Mouse (Mus musculus) lung, embryonic 16.5 days (tissue): Measurements from ENCODE around the gene Gm7247. TPM values are rescaled to one million over a fixed set of nuclear protein-coding genes. Genes with fewer than 3 reads are reported as not detected.
"Not testable (repeated sequence)": the region's sequence is repeated elsewhere in the genome, so short reads cannot be mapped to it uniquely, and the experiment has no call there.

Experiments
- ATAC-seq: fragments of 200-750 bp; cut with Nextera tagmentation; 2 replicates; pipeline ENCODE4 v1.8.0; 2017; ENCODE audit warnings: low read depth, mild to moderate bottlenecking, moderate library complexity
- H3K27ac ChIP-seq: fragments of 300-500 bp; sonication (generic); 2 replicates; pipeline ENCODE4 v1.5.1; 2014; ENCODE audit warnings: mild to moderate bottlenecking, control low read depth, low read length
- H3K27me3 ChIP-seq: fragments of 300-500 bp; sonication (generic); 2 replicates; pipeline ENCODE4 v1.6.1; 2014; ENCODE audit warnings: low read depth, low read length, mixed read lengths; ENCODE audit not compliant: control insufficient read depth, insufficient read depth
- H3K36me3 ChIP-seq: fragments of 300-500 bp; sonication (generic); 2 replicates; pipeline ENCODE4 v1.6.1; 2014; ENCODE audit warnings: low read length; ENCODE audit not compliant: control insufficient read depth, insufficient read depth
- H3K4me1 ChIP-seq: fragments of 300-500 bp; sonication (generic); replicated peaks from 2 replicates; pipeline ENCODE4 v1.6.1; 2014; ENCODE audit warnings: low read length, mixed read lengths; ENCODE audit not compliant: control insufficient read depth, insufficient read depth
- H3K4me2 ChIP-seq: fragments of 300-500 bp; sonication (generic); 2 replicates; pipeline ENCODE4 v1.6.1; 2014; ENCODE audit warnings: low read depth, low read length, control low read depth
- H3K4me3 ChIP-seq: fragments of 300-500 bp; sonication (generic); 2 replicates; pipeline ENCODE4 v1.5.1; 2014; ENCODE audit warnings: mild to moderate bottlenecking, low read length, control low read depth
- H3K9ac ChIP-seq: fragments of 300-500 bp; sonication (generic); 2 replicates; pipeline ENCODE4 v1.6.1; 2014; ENCODE audit warnings: low read length, control low read depth
- H3K9me3 ChIP-seq: fragments of 300-500 bp; sonication (generic); 2 replicates; pipeline ENCODE4 v1.6.1; 2016; ENCODE audit warnings: low read length; ENCODE audit not compliant: control insufficient read depth
- WGBS: fragments of 180-500 bp; shearing (Covaris S2); extraction: QIAGEN DNeasy Blood & Tissue Kit; methylation state at CpG from one replicate; pipeline ENCODE4 v1.1.7; 2014; 5-methylcytosine and 5-hydroxymethylcytosine counted together
- polyA plus RNA-seq: library from polyadenylated mRNA; unstranded; fragments of >200 nt; fragmentation: Nextera tagmentation; extraction: Ambion mirVana; gene quantifications from 2 replicates; pipeline ENCODE4 v1.2.1, GENCODE M21; 2015

The Gm7247 gene
- polyA plus RNA-seq, 1 experiment from 2014 or later, result not detected

DNA sequence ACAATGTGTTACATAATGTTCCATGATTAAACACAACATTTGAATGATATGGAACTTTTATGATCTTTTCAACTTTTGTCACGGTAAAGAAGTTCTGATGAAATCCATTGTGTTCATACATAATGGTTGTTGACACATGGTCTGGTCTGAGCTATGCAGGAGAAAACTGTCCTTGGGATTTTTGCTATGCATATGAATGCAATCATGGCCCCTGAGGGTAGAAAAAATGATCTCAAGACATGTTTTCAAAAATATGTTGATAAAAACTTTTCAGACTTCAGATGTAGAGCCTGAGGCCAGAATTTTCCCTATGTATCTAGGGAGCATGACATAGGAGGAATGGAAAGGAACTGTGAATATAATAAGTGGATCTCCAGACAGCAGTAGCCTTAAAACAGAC, 49.0 kb downstream of the Gm7247 start, which contains the start of gene Vmn2r88:
Vmn2r88 (plus strand) TSS at position 301 of the 400 bp plus-strand sequence.
- H3K4me2 ChIP-seq, result no peak within 1 kb of the TSS
- WGBS, result 69% methylated on average over 1 of the region's 1 CpGs

DNA sequence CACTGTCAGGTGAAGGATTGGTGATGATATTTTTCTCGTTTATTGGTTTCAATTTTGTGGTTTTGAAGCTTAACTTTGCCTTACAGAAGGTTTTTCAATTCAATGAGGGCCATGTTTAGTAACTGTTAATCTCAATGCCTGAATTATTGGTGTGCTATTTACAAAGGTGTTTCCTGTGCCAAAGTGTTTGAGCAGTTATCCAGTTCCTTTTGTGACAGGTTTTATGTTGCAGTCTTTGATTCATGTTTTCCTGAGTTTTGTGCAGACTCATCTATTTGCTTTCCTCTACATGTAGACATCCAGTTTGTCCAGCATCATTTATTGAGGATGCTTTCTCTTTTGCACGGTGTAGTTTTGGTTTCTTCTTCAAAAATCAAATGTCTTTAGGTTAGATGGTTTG, 62.3 kb downstream of the Gm7247 start:
- no peak overlapping the region for H3K9ac ChIP-seq
- no peak for ATAC-seq
- 52% methylated on average over 2 of the region's 2 CpGs for WGBS
- H3K4me1 ChIP-seq, result no peaks in the 10 kb centered on the region
- H3K27me3 ChIP-seq, result no peaks in the 10 kb centered on the region
- H3K4me3 ChIP-seq, result no peak overlapping the region
- H3K27ac ChIP-seq, result no peak overlapping the region
- H3K36me3 ChIP-seq, result no peaks in the 10 kb centered on the region
- no peaks in the 10 kb centered on the region for H3K9me3 ChIP-seq
- H3K4me2 ChIP-seq, result no peak overlapping the region

More for the DNA sequence above, 49.0 kb downstream of the Gm7247 start, which contains the start of gene Vmn2r88:
- H3K27ac ChIP-seq, result no peak within 1 kb of the TSS
- H3K36me3 ChIP-seq, result no peaks in the 10 kb centered on the region
- no peaks in the 10 kb centered on the region for H3K27me3 ChIP-seq
- no peak for ATAC-seq
- H3K9ac ChIP-seq, result no peak within 1 kb of the TSS
- H3K4me3 ChIP-seq, result no peak within 1 kb of the TSS
- no peaks in the 10 kb centered on the region for H3K4me1 ChIP-seq
- H3K9me3 ChIP-seq, result no peaks in the 10 kb centered on the region

DNA sequence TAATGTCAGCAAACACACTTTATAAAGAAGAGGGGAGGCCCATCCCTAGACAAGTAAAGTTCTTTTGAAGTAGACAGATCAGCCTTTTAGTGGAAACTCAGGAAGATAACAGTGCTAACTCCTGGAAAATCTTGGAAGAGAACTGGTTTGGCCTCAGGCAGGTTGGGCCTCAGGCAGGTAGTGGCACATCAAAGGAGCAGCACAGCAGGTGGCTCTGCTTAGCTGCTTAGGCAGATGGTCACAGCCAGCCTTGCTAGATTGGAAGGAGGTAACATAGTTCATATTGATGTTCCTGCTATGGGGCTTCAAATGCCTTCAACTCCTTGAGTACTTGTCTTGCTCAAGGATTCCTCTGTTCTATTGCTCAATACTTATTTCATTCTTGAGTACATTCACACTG, 68.6 kb downstream of the Gm7247 start:
- not testable (repeated sequence) for H3K4me1 ChIP-seq, H3K9me3 ChIP-seq, ATAC-seq, H3K9ac ChIP-seq, H3K4me3 ChIP-seq, H3K36me3 ChIP-seq, H3K27ac ChIP-seq, H3K4me2 ChIP-seq, H3K27me3 ChIP-seq

DNA sequence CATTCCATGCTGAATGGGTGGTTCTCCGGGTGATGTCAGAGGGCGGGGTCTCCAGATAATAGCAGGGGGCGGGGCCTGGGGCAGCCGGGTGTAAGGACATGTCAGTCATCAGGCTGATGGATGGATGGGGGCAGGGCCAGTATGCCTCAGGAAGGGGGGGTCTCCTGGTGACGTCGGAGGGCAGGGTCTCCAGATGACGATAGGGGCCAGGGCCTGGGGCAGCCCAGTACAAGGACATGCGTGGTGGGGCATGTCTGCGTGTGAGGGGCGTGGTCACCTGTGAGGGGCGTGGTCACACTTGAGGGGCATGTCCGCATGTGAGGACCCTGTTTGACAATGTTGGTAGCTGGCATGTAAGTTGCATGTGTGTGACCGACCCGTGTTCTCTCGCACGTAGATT, 73.0 kb downstream of the Gm7247 start:
- Histone ChIP-seq H3K27me3 (no peaks in the 10 kb centered on the region), H3K36me3 (no peaks in the 10 kb centered on the region), H3K27ac (no peak overlapping the region), H3K9ac (no peak overlapping the region), H3K4me1 (no peaks in the 10 kb centered on the region), H3K4me2 (no peak overlapping the region), H3K9me3 (peaks cover 14% of the 10 kb centered on the region), H3K4me3 (no peak overlapping the region)
- 87% methylated on average over 16 of the region's 16 CpGs for WGBS
- no peak for ATAC-seq

DNA sequence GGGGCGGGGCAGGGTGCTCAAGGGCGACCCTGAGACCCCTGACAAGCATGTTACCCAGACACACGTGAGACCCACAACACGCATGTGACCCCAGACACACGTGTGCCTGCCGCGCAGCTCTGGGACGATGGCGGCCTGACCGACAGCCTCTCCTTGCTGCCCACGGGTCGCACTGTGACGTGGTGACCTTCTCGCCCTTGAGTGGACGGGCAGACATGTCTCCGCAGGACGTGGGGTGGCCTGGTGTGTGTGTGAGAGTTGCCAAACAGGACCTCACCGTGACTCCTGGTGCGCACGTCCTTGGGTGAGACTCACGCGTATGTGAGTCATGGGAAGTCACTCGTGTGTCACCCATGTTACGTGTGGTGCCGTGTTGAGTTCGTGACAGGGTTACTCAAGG, 73.5 kb downstream of the Gm7247 start:
- no peaks in the 10 kb centered on the region for H3K36me3 ChIP-seq

DNA sequence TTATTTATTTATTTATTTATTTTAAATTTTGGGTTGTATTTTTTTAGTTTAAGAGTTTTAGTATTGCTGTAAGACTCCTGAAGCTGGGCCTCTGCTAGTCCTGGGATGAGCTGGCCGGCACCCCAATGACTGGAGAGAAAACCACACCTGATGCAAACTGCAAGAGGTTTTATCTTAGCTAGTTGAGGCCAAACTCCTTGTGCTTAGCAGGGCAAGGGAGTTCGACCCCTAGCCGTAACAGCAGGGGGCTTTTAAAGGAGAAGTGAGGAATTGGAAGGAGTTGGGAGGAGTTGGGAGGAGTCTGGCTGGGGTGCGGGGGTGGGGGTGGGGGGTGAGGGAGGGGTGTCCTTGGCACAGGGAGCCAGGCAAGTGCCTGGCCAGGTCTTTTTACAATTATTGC, 77.4 kb downstream of the Gm7247 start:
- Histone ChIP-seq H3K9me3 (peaks cover 14% of the 10 kb centered on the region), H3K36me3 (no peaks in the 10 kb centered on the region), H3K4me2 (no peak overlapping the region), H3K4me3 (no peak overlapping the region), H3K27ac (no peak overlapping the region), H3K27me3 (no peaks in the 10 kb centered on the region), H3K4me1 (no peaks in the 10 kb centered on the region), H3K9ac (no peak overlapping the region)
- WGBS, result 76% methylated on average over 4 of the region's 4 CpGs
- ATAC-seq, result no peak

More for the DNA sequence above, 73.5 kb downstream of the Gm7247 start:
- Histone ChIP-seq H3K4me2 (no peak overlapping the region), H3K9ac (no peak overlapping the region), H3K4me3 (no peak overlapping the region), H3K27me3 (no peaks in the 10 kb centered on the region), H3K4me1 (no peaks in the 10 kb centered on the region), H3K27ac (no peak overlapping the region), H3K9me3 (peaks cover 14% of the 10 kb centered on the region)
- 0 out of 2 replicates have a peak, but pooled peaks have one; percentile 34 for ATAC-seq
- 96% methylated on average over 26 of the region's 26 CpGs for WGBS

DNA sequence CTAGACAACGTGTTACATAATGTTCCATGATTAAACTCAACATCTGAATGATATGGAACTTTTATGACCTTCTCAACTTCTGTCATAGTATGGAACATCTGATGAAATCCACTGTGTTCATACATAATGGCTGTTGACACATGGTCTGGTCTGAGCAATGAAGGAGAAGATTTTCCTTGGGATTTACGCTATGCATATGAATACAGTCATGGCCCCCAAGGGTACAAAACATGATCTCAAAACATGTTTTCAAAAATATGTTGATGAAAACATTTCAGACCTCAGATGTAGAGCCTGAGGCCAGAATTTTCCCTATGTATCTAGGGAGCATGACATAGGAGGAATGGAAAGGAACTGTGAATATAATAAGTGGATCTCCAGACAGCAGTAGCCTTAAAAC, 90.0 kb downstream of the Gm7247 start, which contains the start of gene Vmn2r89:
Vmn2r89 (plus strand) TSS at position 301 of the 400 bp plus-strand sequence.
- H3K4me1 ChIP-seq, H3K9ac ChIP-seq, ATAC-seq, H3K27ac ChIP-seq, H3K9me3 ChIP-seq, H3K27me3 ChIP-seq, H3K4me2 ChIP-seq, H3K4me3 ChIP-seq, H3K36me3 ChIP-seq: not testable (repeated sequence)
- WGBS, result 73% methylated on average over 2 of the region's 2 CpGs

DNA sequence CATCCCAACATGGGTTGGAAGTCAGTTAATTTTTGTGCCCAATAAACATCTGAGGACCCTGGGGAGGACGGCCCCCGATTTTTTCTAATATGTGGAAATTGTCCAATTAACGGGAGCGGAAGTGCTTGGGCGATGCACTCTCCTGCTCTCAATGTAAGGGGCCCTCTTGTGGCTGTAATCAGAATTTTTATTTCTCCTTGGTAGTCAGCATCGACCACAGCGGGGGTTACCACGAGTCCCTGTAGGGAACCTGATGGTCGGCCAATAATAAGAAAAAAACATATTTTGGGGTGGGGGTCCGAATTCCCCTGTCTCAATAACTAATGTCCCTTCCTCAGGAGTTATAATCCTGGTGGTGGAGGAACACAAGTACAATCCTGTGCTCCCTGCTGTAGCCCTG, 118.7 kb downstream of the Gm7247 start:
- not testable (repeated sequence) for ATAC-seq, H3K4me2 ChIP-seq, H3K36me3 ChIP-seq, H3K27me3 ChIP-seq, H3K4me1 ChIP-seq, H3K4me3 ChIP-seq, H3K9me3 ChIP-seq, H3K27ac ChIP-seq, H3K9ac ChIP-seq
- WGBS, result 85% methylated on average over 10 of the region's 10 CpGs

DNA sequence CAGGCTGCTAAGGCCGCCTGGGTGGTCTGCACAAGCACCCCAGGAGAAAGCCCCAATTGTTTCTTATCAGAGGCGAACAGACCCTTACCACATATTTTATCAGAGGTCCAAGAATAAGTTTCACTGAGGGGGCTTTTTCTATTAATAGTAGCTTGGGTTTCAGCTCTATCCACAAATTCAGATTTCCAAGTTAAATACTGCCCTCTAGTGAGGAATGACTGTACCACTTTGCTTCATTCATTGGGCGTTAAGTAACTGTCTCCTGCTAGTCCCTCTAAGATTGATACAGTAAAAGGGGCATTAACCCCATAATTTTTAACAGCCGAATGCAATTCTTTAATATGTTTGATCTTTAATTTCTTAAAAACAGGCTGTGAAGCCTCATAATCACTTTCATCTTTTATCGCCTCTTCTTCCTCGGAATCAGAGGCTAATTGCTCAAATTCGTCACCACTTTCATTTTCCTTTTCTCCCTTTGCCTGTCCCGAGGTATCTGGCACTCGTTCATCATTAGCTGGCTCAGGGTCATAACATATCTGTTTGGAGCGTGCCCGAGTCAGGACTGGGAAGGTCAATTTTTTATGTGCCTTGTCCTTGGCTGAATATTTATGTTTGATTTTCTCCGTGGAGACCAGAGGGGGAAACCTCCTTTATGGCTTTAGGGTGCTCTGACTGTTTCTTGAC, 119.9 kb downstream of the Gm7247 start:
- peak overlapping the region; percentile 15 for H3K4me2 ChIP-seq
- H3K9ac ChIP-seq, H3K36me3 ChIP-seq, H3K27me3 ChIP-seq, H3K4me1 ChIP-seq, H3K9me3 ChIP-seq, ATAC-seq, H3K27ac ChIP-seq: not testable (repeated sequence)
- WGBS, result 69% methylated on average over 12 of the region's 12 CpGs
- H3K4me3 ChIP-seq, result peak overlapping the region; percentile 25
